Mouse (Mus musculus): ENCODE results near the gene Flywch2.

Flywch2 gene

DNA sequence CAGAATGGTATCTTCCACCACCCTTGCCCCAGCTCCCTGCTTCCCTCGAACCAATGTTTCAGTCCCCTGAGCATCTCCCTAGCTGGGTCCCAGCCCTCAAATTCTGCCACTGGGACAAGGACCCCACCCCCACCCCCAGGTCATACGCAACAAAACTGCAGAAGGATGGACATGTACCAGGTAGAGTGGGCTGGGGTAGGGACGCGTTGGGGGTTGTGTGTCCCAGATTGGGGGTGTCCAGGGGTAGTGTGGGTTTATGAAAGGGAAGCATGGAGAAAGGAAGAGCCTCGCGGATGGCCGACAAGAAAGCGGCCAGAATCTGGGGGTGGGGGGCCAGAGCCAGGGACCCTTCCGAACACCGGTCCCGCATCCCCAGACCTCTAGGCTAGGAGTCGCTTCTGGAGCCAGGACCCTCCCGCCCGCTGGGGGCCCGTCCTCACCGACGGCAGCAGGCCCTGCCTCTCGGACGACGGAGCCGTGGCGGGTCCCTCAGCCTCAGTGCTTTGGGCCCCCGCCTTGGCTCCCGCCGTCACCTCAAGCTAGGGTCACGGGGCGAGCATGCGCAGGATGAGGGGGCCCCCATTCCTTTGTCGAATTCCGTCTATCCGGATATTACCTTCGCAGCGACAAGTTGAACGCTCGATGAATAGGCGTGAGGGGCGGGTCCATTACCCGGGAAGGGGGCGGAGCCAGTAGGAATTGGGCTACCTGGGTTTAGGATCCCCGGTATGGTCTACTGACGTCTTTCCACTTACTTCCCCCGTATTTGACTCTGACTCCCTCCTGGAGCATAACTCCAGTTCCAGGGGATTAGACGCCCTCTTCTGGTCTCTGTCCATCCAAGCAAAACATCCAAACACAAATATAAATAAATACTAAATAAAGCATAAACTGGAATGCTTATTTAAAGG is at the start of gene Flywch2:
Gene Flywch2 (minus strand): TSS at position 521 of the 911 bp plus-strand sequence.
- DNase-seq, result peak; percentile 94

DNA sequence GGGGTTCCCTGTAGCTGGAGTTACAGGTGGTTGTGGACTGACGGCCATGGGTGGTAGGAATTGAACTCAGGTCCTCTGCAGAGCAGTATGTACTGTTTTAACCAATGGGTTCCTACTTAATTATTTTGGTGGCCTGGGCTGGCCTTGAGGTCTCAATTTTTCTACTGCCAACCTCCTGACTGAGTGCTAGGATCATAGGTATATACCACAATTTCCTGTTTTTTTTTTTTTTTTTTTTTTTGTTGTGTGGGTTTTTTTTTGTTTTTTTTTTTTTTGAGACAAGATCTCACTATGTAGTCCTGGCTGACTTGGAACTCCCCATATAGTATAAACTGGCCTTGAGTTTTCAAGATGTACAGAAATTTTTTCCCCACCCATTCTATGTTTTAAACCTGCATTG is 45.3 kb upstream of the Flywch2 start:
- no peak for DNase-seq

GRCm38 (mm10) chr17:23829064-23829619 is 43.3 kb upstream of the Flywch2 start, which contains the start of gene Elob:
Gene Elob (minus strand): TSS chr17:23829136.
- peak; percentile 82 for DNase-seq

DNA sequence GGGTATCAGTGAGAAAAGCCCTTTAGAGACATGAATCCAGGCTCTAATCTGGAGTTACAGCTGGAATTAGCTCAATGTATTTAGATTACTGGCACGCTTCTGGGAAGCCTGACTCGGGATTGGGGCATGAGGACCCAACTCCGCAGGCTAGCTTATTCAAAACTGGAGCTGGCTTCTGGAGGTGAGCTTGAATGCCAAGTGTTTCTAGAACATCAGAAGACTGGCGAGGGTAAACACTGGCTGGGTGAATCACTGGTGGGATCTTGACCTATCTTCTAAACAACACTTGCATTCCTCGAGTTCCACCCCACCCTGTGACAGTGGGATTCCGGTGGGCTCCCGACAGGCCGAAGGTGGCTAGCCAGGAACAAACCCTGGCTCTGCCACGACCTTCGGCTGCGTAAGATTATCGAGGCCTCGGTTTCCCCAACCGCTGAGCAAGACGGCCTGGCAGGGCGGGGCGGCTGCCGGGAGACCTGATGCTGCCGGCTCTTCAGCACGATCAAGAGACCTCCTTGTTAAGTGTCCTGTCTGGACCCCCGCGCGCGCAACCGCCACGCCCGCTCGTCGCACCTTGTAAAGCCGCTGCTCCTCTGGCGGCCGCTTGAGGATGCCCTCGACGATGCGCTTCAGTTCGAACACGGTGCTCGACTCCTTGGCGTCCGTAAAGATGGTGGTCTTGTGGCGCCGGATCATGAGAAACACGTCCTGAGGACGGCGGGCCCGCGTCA is 42.6 kb upstream of the Flywch2 start:
- DNase-seq, result peak; percentile 59

GRCm38 (mm10) chr17:23825591-23825990 is 39.7 kb upstream of the Flywch2 start:
- no peak for DNase-seq

DNA sequence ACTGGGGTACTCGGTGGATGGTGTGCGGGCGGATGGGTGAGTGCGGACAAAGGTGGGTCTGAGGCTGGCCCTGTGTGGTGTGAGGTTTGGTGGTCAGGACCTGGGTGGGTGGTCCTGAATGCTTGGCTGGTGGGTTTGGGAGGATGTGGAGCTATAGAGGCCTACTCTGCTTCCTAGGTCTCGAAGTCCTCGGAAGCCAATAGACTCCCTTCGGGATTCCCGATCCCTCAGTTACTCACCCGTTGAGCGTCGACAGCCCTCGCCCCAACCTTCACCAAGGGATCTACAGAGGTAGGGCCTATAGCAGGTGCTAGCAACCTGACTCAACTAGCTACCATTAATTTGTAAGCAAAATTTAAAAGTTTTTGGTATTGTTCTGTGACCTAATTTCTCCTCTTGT is 37.7 kb upstream of the Flywch2 start:
- DNase-seq, result no peak

DNA sequence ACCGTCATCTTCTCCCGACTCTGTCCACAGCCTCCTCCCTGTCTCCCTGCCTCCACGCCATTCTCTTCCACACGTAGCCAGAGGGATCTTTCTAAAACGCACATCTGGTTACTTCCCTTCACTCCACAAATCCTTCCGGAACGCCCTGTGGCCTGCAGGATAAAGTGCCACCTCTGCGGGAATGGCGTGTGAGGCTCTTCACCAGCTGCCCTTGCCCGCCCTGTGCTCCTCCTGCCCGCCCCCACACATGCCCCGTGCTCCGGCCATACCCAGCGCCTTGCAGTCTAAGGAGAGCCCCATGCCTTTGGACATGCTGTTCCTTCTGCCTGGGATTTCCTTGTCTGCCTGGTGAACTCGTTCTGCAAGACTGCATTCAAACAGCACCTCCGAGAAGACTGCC is 37.1 kb upstream of the Flywch2 start:
- no peak for DNase-seq

DNA sequence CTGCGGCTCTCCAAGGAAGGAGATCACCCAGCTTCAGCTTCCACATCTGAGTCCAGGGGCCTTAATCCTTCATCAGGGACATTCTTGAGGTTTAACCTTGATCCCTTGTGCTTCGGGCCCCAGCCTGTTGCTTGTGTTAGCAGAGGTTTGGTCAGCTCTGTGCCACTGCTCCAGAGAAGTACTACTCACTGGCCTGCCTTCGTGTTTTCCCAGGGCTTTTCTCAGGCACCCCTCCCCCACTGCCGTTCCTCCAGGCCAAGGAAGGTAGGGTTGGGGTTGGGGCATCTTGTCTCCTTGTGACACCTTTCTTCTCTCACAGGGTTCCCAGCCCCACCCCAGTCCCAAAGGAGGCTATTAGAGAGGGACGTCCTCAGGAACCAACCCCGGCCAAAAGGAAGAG is 36.2 kb upstream of the Flywch2 start:
- no peak for DNase-seq

- DNase-seq, result no peak
Observed at GRCm38 (mm10) chr17:23820731-23821130, 34.9 kb upstream of the Flywch2 start.

GRCm38 (mm10) chr17:23819235-23819634 is 33.4 kb upstream of the Flywch2 start:
- no peak for DNase-seq

- DNase-seq, result no peak
Observed at GRCm38 (mm10) chr17:23818579-23818978, 32.7 kb upstream of the Flywch2 start.

GRCm38 (mm10) chr17:23815641-23816040 is 29.8 kb upstream of the Flywch2 start:
- no peak for DNase-seq

GRCm38 (mm10) chr17:23807918-23808317 is 22.0 kb upstream of the Flywch2 start:
- no peak for DNase-seq

DNA sequence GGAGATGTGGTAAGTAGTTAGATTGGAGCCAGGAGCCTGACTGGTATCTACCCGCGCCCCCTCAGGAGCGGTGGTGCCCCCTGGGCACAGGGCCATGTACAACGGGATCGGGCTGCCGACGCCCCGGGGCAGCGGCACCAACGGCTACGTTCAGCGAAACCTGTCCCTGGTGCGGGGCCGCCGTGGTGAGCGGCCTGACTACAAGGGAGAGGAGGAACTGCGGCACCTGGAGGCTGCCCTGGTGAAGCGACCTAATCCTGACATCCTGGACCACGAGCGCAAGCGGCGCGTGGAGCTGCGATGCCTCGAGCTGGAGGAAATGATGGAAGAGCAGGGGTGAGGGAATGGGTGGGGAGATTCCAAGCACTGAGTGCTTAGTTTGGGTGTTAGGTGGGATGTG is 21.0 kb upstream of the Flywch2 start:
- DNase-seq, result peak; percentile 49

GRCm38 (mm10) chr17:23804426-23805085 is 18.7 kb upstream of the Flywch2 start:
- DNase-seq, result no peak

GRCm38 (mm10) chr17:23803366-23804041 is 17.6 kb upstream of the Flywch2 start:
- DNase-seq, result peak; percentile 64

- peak; percentile 96 for DNase-seq
Observed at GRCm38 (mm10) chr17:23802746-23803365, 17.0 kb upstream of the Flywch2 start.

GRCm38 (mm10) chr17:23801627-23802026 is 15.7 kb upstream of the Flywch2 start:
- no peak for DNase-seq

- DNase-seq, result no peak
Observed at GRCm38 (mm10) chr17:23797316-23797715, 11.4 kb upstream of the Flywch2 start.

GRCm38 (mm10) chr17:23795323-23795722 is 9.4 kb upstream of the Flywch2 start:
- DNase-seq, result no peak

DNA sequence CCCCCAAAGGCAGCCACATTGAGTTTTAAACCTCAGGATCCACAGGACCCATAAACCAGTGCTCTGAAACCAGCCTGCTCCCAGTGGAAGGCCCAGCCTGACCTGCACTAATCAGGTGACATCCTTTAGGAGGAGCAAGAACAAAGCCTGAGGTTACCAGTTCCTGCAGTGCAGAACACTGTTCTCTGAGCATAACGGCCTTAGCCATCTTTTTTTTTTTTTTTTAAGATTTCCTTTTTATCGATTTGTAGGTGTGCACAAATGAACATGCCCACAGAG is 5.1 kb upstream of the Flywch2 start:
- no peak for DNase-seq

Data from cerebellum, adult 8-10 months (tissue).